In genomic region chr13:91165200-91165599, GRCm38 (mm10) we compare ENCODE assay signal across 9 mouse cellular contexts. TPM values are rescaled to one million over a fixed set of nuclear protein-coding genes. Genes with fewer than 3 reads are reported as not detected.
DNase-seq lines count a peak whose midpoint lies in the region; ATAC-seq lines count a peak whose summit lies in the region.
"Had no signal": no experiment of that assay in that cellular context is flagged by ENCODE, and none has a peak within 500 bp of the region (broad histone marks: within the 10 kb centered on the region; RNA-seq: fewer than 3 reads in every experiment).

No protein-coding gene starts in this region.

- 71% methylated on average over 6 of the region's 6 CpGs for WGBS in kidney, embryonic 14.5 days

- H3K4me3 ChIP-seq in kidney, embryonic 14.5 days (ENCODE audit: low read length) = no peak overlapping the region
- H3K4me3 ChIP-seq: liver, embryonic 13.5 days had no signal

- no peaks in the 10 kb centered on the region for H3K27me3 ChIP-seq in kidney, embryonic 14.5 days (ENCODE audit: control insufficient read depth, insufficient read depth, low read length)
- H3K27me3 ChIP-seq: liver, embryonic 13.5 days had no signal

- no peaks in the 10 kb centered on the region for H3K36me3 ChIP-seq in kidney, embryonic 14.5 days (ENCODE audit: control insufficient read depth, insufficient read depth, low read length)
- H3K36me3 ChIP-seq: liver, embryonic 13.5 days had no signal

- H3K9me3 ChIP-seq in kidney, embryonic 14.5 days (ENCODE audit: control insufficient read depth, low read length) = no peaks in the 10 kb centered on the region
- H3K9me3 ChIP-seq: liver, embryonic 13.5 days had no signal

- no peak overlapping the region for H3K9ac ChIP-seq in kidney, embryonic 14.5 days (ENCODE audit: low read depth, low read length)
- H3K9ac ChIP-seq: liver, embryonic 13.5 days had no signal

- H3K4me1 ChIP-seq in kidney, embryonic 14.5 days (ENCODE audit: control insufficient read depth, insufficient read depth, low read length) = no peaks in the 10 kb centered on the region

- no peak for DNase-seq in kidney, postnatal 14 days
- peak; percentile 66 for DNase-seq in Muller cell, postnatal 12 days (ENCODE audit: inconsistent ontology term)
- peak; percentile 75 for DNase-seq in gonadal fat pad, adult 2 months (ENCODE audit: low read depth)
- peak; percentile 24 for DNase-seq in lung, postnatal 25 days (ENCODE audit: low spot score)
- DNase-seq in thymus, postnatal 4 days = no peak
- no peak for DNase-seq in gastrocnemius, postnatal 25 days
- DNase-seq in retina, postnatal 1 day = no peak
- DNase-seq: liver, embryonic 13.5 days had no signal

- H3K4me2 ChIP-seq in kidney, embryonic 14.5 days (replicated peaks; ENCODE audit: low read depth, low read length) = no peak overlapping the region
- H3K4me2 ChIP-seq: liver, embryonic 13.5 days had no signal

- H3K27ac ChIP-seq in kidney, embryonic 14.5 days (ENCODE audit: low read depth, low read length) = no peak overlapping the region
- H3K27ac ChIP-seq: liver, embryonic 13.5 days had no signal

- ATAC-seq in kidney, embryonic 14.5 days (ENCODE audit: low FRiP score, low TSS enrichment) = peak; percentile 48; the same call in 1 of the 2 replicates

RNA-seq across cellular contexts. Expression of gene Atg10, which starts 58.6 kb away (rescaled TPM):
- 15.3 and 16.9 TPM in 2 replicates for polyA plus RNA-seq in kidney, embryonic 14.5 days (2014; fragmentation: Nextera tagmentation; extraction: Ambion mirVana)
- polyA plus RNA-seq in gonadal fat pad, adult 2 months (2012; rRNA removed) = 4.3 and 4.7 TPM in 2 replicates
- total RNA-seq in gastrocnemius, postnatal 25 days (2021) = 1 to 10 TPM; 8.8 to 9.8 TPM

Comparison
In these comparisons a context has a peak if more than half of its experiments do, and no peak if none do; other contexts are left out.
1. DNase-seq: peak in Muller cell, postnatal 12 days (single experiment), gonadal fat pad, adult 2 months (single experiment) and lung, postnatal 25 days (single experiment); none in kidney, postnatal 14 days (single experiment), thymus, postnatal 4 days (single experiment), gastrocnemius, postnatal 25 days (single experiment) and retina, postnatal 1 day (single experiment).